Mouse (Mus musculus) hindbrain, embryonic 14.5 days (tissue): Measurements from ENCODE around the gene Paqr9. TPM values are rescaled to one million over a fixed set of nuclear protein-coding genes. Genes with fewer than 3 reads are reported as not detected.

Experiments
- ATAC-seq: fragments of 200-750 bp; cut with Nextera tagmentation; 2 replicates; pipeline ENCODE4 v1.8.0; 2017; ENCODE audit warnings: moderate number of reproducible peaks, mild to moderate bottlenecking, moderate TSS enrichment, moderate library complexity; ENCODE audit not compliant: low FRiP score
- DNase-seq: peaks from one replicate; pipeline ENCODE4 v3.0.0-alpha.2; 2015; ENCODE audit warnings: low spot score
- H3K27ac ChIP-seq: fragments of 300-500 bp; sonication (generic); 2 replicates; pipeline ENCODE4 v1.5.1; 2014; ENCODE audit warnings: mild to moderate bottlenecking, moderate library complexity
- H3K27me3 ChIP-seq: fragments of 300-500 bp; sonication (generic); 2 replicates; pipeline ENCODE4 v1.6.1; 2014; ENCODE audit warnings: mild to moderate bottlenecking, low read length, mixed read lengths; ENCODE audit not compliant: control insufficient read depth, insufficient read depth
- H3K36me3 ChIP-seq: fragments of 300-500 bp; sonication (generic); replicated peaks from 2 replicates; pipeline ENCODE4 v1.6.1; 2014; ENCODE audit not compliant: control insufficient read depth, insufficient read depth
- H3K4me1 ChIP-seq: fragments of 300-500 bp; sonication (generic); replicated peaks from 2 replicates; pipeline ENCODE4 v1.6.1; 2014; ENCODE audit warnings: antibody characterized with exemption, low read length, mixed read lengths; ENCODE audit not compliant: control insufficient read depth, insufficient read depth
- H3K4me2 ChIP-seq: fragments of 300-500 bp; sonication (generic); replicated peaks from 2 replicates; pipeline ENCODE4 v1.6.1; 2014; ENCODE audit warnings: mild to moderate bottlenecking, moderate library complexity
- H3K4me3 ChIP-seq: fragments of 300-500 bp; sonication (generic); replicated peaks from 2 replicates; pipeline ENCODE4 v1.5.1; 2014; ENCODE audit warnings: mild to moderate bottlenecking, low read length
- H3K9ac ChIP-seq: fragments of 300-500 bp; sonication (generic); 2 replicates; pipeline ENCODE4 v1.6.1; 2014
- H3K9me3 ChIP-seq: fragments of 300-500 bp; sonication (generic); 2 replicates; pipeline ENCODE4 v1.6.1; 2016; ENCODE audit warnings: low read length; ENCODE audit not compliant: control insufficient read depth
- WGBS: fragments of 180-500 bp; shearing (Covaris S2); extraction: QIAGEN DNeasy Blood & Tissue Kit; methylation state at CpG from one replicate; pipeline ENCODE4 v1.1.7; 2014; 5-methylcytosine and 5-hydroxymethylcytosine counted together
- polyA plus RNA-seq: library from polyadenylated mRNA; unstranded; fragments of >200 nt; fragmentation: Nextera tagmentation; extraction: Ambion mirVana; gene quantifications from 2 replicates; pipeline ENCODE4 v1.2.1, GENCODE M21; 2014

Gene Paqr9
- polyA plus RNA-seq, 1 experiment from 2014 or later: 8.7 TPM

DNA sequence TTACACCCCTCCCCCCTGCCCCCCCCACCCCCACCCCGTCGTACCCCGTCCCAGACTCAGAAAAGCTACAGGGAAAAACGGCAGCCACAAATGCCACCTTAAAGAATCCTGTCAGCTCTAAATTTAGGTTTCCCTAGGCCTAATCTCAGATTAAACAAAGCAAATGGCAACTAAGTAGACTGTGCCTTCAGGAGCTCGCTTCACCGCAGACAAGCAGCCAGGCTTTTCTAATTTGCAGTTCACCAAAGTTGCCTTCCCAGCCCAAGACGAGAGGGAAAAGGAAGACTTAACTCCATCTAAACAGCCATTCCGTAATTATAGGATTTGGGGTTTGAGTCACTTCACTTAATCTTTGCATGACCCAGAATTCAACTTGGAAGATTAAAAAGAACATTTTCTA is 23.1 kb downstream of the Paqr9 start:
- Histone ChIP-seq H3K4me1 (peaks cover 11% of the 10 kb centered on the region), H3K4me3 (no peak overlapping the region), H3K9ac (no peak overlapping the region), H3K27ac (no peak overlapping the region), H3K9me3 (no peaks in the 10 kb centered on the region), H3K27me3 (peaks cover 7% of the 10 kb centered on the region), H3K36me3 (no peaks in the 10 kb centered on the region), H3K4me2 (no peak overlapping the region; the same call in 1 of the 2 replicates)
- no peak for ATAC-seq
- WGBS: 18% methylated on average over 8 of the region's 8 CpGs
- DNase-seq: no peak

GRCm38 (mm10) chr9:95586046-95586445 is 26.6 kb downstream of the Paqr9 start:
- no peak overlapping the region for H3K4me3 ChIP-seq
- H3K9ac ChIP-seq: no peak overlapping the region
- WGBS: 83% methylated on average over 5 of the region's 5 CpGs
- peaks cover 4% of the 10 kb centered on the region for H3K27me3 ChIP-seq
- DNase-seq (no peak), ATAC-seq (no peak)
- no peak overlapping the region for H3K27ac ChIP-seq
- H3K36me3 ChIP-seq: no peaks in the 10 kb centered on the region
- H3K9me3 ChIP-seq: no peaks in the 10 kb centered on the region
- peaks cover 11% of the 10 kb centered on the region for H3K4me1 ChIP-seq
- H3K4me2 ChIP-seq: no peak overlapping the region

- no peaks in the 10 kb centered on the region for H3K4me1 ChIP-seq
- no peak overlapping the region for H3K4me3 ChIP-seq
- H3K4me2 ChIP-seq: no peak overlapping the region
- no peak for DNase-seq
- H3K27me3 ChIP-seq: no peaks in the 10 kb centered on the region
- 85% methylated on average over 7 of the region's 7 CpGs for WGBS
- H3K9me3 ChIP-seq: no peaks in the 10 kb centered on the region
- ATAC-seq: no peak
- no peak overlapping the region for H3K9ac ChIP-seq
- H3K36me3 ChIP-seq: no peaks in the 10 kb centered on the region
- H3K27ac ChIP-seq: no peak overlapping the region
These were observed 28.6 kb downstream of the Paqr9 start for GRCm38 (mm10) chr9:95588070-95588469.

DNA sequence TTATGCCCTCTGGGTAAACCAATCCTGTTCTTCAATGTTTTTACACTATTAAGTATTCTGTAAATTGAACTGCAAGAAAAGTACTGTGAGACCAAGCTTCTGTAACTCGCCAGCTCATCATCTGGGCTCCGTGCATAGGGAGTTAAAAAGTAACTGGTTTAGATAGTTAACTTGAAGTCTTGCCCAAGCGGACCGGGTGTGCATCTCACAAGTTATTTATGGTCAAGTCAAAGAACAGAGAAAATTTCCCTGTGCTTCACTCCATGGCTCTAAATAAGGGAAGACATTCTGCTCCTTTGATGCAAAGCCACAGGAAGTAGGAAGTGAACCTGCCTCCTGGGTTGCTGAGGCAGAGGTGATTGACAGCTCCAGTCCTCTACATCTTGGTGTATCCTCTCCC is 34.8 kb downstream of the Paqr9 start:
- 88% methylated on average over 4 of the region's 4 CpGs for WGBS
- Histone ChIP-seq H3K4me3 (no peak overlapping the region), H3K27me3 (no peaks in the 10 kb centered on the region), H3K9ac (no peak overlapping the region), H3K4me1 (0 out of 2 replicates have a peak, but pooled peaks cover 4% of the 10 kb centered on the region), H3K36me3 (no peaks in the 10 kb centered on the region), H3K4me2 (no peak overlapping the region), H3K27ac (no peak overlapping the region), H3K9me3 (no peaks in the 10 kb centered on the region)
- no peak for ATAC-seq
- no peak for DNase-seq

DNA sequence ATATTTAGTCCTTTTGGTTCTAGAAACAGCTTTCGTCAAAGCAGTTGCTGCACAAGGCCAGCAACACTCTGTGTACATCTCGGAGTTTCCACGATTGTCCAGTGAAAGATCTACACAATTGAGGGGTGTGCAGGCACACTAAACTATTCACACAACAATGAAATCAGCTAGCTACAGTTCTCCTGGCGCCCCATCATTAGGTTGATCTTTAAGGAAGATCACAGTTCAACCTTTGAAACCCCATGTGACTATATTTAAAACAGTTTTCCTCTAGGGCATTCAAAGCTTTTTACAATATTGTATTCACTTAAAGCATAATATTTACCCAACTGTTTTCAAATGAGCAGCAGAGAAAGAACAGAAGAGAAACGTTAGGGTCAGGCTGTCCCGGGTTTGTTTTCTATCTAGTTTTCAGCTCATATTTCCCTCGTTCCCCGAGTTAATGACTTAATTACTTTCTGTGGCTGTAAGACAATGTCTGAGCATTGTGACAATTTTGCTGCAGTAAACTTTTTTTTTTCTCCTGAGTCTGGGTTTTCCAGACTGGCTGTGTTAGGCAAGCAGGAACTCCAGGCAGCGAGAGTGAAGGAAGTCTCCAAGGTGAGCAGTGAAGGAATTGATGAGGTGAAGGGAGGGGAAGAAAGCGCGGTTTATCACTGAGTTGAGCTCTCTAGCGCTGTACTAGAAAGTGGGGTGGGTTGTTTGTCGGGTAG is 38.2 kb downstream of the Paqr9 start:
- no peak overlapping the region for H3K4me3 ChIP-seq
- WGBS: 58% methylated on average over 13 of the region's 13 CpGs

DNA sequence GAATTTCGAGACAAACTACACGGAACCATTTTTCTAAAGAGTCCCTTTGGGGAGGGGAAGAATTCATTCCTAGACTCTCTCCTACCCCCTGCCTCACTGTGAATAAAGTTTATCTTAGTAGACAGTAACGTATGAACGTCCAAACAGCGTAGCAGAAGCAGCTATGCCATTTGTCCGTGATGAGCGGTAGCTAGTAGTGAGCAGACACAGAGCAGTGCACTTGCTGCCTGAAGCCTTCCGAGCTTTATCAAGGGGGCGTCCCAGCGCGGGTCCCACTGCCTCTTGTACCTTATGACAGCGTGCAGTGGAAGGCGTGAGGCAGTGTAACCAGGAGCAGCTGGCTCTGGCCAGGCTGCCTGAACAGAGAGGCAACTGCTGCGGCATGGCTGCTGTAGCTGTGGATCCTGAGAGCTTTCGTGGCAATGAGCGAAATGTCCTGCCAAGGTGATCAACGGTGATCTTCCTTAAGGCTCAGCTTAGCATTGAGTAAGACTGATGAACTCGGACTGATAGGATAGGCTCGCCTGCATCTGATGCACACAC is 38.8 kb downstream of the Paqr9 start:
- peak overlapping the region; percentile 22 for H3K4me2 ChIP-seq
- H3K27me3 ChIP-seq: no peaks in the 10 kb centered on the region
- H3K4me3 ChIP-seq: no peak overlapping the region
- DNase-seq (no peak), ATAC-seq (no peak; the same call in 1 of the 2 replicates)
- H3K4me1 ChIP-seq: 0 out of 2 replicates have a peak, but pooled peaks cover 4% of the 10 kb centered on the region
- no peaks in the 10 kb centered on the region for H3K36me3 ChIP-seq
- no peak overlapping the region for H3K9ac ChIP-seq
- no peak overlapping the region for H3K27ac ChIP-seq
- no peaks in the 10 kb centered on the region for H3K9me3 ChIP-seq
- WGBS: 57% methylated on average over 19 of the region's 19 CpGs

More for the DNA sequence above, 38.2 kb downstream of the Paqr9 start:
- no peak overlapping the region for H3K27ac ChIP-seq
- no peak overlapping the region for H3K9ac ChIP-seq
- H3K4me1 ChIP-seq: 0 out of 2 replicates have a peak, but pooled peaks cover 4% of the 10 kb centered on the region
- H3K27me3 ChIP-seq: no peaks in the 10 kb centered on the region
- H3K9me3 ChIP-seq: no peaks in the 10 kb centered on the region
- no peak for DNase-seq
- no peak for ATAC-seq
- peak overlapping the region; percentile 22 for H3K4me2 ChIP-seq
- no peaks in the 10 kb centered on the region for H3K36me3 ChIP-seq

GRCm38 (mm10) chr9:95599399-95599798 is 39.9 kb downstream of the Paqr9 start:
- H3K27ac ChIP-seq: no peak overlapping the region
- ATAC-seq: no peak
- DNase-seq: no peak
- H3K4me2 ChIP-seq: no peak overlapping the region
- H3K4me3 ChIP-seq: no peak overlapping the region
- 84% methylated on average over 4 of the region's 4 CpGs for WGBS
- H3K9me3 ChIP-seq: no peaks in the 10 kb centered on the region
- no peak overlapping the region for H3K9ac ChIP-seq
- 0 out of 2 replicates have a peak, but pooled peaks cover 4% of the 10 kb centered on the region for H3K4me1 ChIP-seq
- no peaks in the 10 kb centered on the region for H3K27me3 ChIP-seq
- no peaks in the 10 kb centered on the region for H3K36me3 ChIP-seq

- Histone ChIP-seq H3K4me1 (0 out of 2 replicates have a peak, but pooled peaks cover 4% of the 10 kb centered on the region), H3K36me3 (no peaks in the 10 kb centered on the region), H3K4me3 (no peak overlapping the region), H3K27ac (no peak overlapping the region), H3K9me3 (no peaks in the 10 kb centered on the region), H3K27me3 (no peaks in the 10 kb centered on the region), H3K9ac (no peak overlapping the region), H3K4me2 (no peak overlapping the region)
- DNase-seq: no peak
- WGBS: 86% methylated on average over 3 of the region's 3 CpGs
- no peak for ATAC-seq
These were observed 43.4 kb downstream of the Paqr9 start for GRCm38 (mm10) chr9:95602849-95603248.

DNA sequence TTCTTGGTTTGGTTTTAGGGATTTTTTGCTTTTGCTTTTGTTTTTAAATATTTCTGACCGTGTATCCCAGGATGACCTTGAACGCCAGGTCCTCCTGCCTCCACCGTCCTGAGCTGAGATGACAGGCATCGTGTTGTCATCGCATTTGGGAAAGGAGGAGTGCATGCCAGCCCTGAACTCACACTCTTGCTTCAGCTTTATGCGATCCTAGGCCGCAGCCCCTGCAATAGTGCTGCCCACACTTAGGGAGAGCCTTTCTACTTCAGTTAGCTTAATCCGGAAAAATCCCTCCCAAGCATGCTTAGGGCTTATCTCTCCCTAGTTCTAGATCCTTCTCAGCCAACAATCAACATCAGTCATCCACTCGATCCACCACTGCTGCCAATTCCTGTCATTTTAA is 43.9 kb downstream of the Paqr9 start:
- H3K36me3 ChIP-seq: no peaks in the 10 kb centered on the region
- DNase-seq (no peak), ATAC-seq (no peak)
- H3K4me1 ChIP-seq: no peaks in the 10 kb centered on the region
- no peak overlapping the region for H3K9ac ChIP-seq
- H3K4me3 ChIP-seq: no peak overlapping the region
- H3K9me3 ChIP-seq: no peaks in the 10 kb centered on the region
- no peaks in the 10 kb centered on the region for H3K27me3 ChIP-seq
- no peak overlapping the region for H3K27ac ChIP-seq
- no peak overlapping the region for H3K4me2 ChIP-seq
- 92% methylated on average over 9 of the region's 9 CpGs for WGBS
